Comparison of ENCODE assay signal across 17 mouse cellular contexts in genomic region chr9:102373886-102374285, GRCm38 (mm10). TPM values are rescaled to one million over a fixed set of nuclear protein-coding genes. Genes with fewer than 3 reads are reported as not detected.
"Had no signal": no experiment of that assay in that cellular context is flagged by ENCODE, and none has a peak within 500 bp of the region (broad histone marks: within the 10 kb centered on the region; RNA-seq: fewer than 3 reads in every experiment).

No protein-coding gene starts in this region.

- ATAC-seq: midbrain, embryonic 13.5 days; midbrain, embryonic 16.5 days had no signal

- H3K9ac ChIP-seq: lung, embryonic 14.5 days; midbrain, embryonic 13.5 days; neural tube, embryonic 13.5 days; neural tube, embryonic 15.5 days; stomach, embryonic 15.5 days had no signal

- DNase-seq: lung, adult 18-20 months; lung, embryonic 14.5 days; lung, postnatal 10 days; lung, postnatal 4 days; right cerebral cortex, postnatal 14 days; thymus, adult 2 months; thymus, postnatal 25 days; thymus, postnatal 4 days had no signal

- H3K27me3 ChIP-seq: midbrain, embryonic 13.5 days; neural tube, embryonic 13.5 days; neural tube, embryonic 15.5 days; stomach, embryonic 15.5 days had no signal

- H3K36me3 ChIP-seq: midbrain, embryonic 10.5 days; midbrain, embryonic 13.5 days; neural tube, embryonic 13.5 days; neural tube, embryonic 15.5 days; stomach, embryonic 15.5 days had no signal

- H3K9me3 ChIP-seq: midbrain, embryonic 10.5 days; midbrain, embryonic 13.5 days; neural tube, embryonic 13.5 days; neural tube, embryonic 15.5 days; stomach, embryonic 15.5 days had no signal

- H3K4me2 ChIP-seq: lung, embryonic 14.5 days; midbrain, embryonic 13.5 days; neural tube, embryonic 13.5 days; neural tube, embryonic 15.5 days; stomach, embryonic 15.5 days had no signal

- H3K4me1 ChIP-seq: neural tube, embryonic 13.5 days; neural tube, embryonic 15.5 days; stomach, embryonic 15.5 days had no signal

- H3K4me3 ChIP-seq: midbrain, embryonic 10.5 days; midbrain, embryonic 13.5 days; myocyte; neural tube, embryonic 13.5 days; neural tube, embryonic 15.5 days; stomach, embryonic 15.5 days had no signal

- H3K27ac ChIP-seq: midbrain, embryonic 10.5 days; midbrain, embryonic 13.5 days; neural tube, embryonic 13.5 days; neural tube, embryonic 15.5 days; stomach, embryonic 15.5 days; stomach, postnatal 0 days had no signal

RNA-seq across cellular contexts. Expression of gene Ephb1, which starts 19.4 kb away (rescaled TPM):
- total RNA-seq: megakaryocyte, adult 5-6 weeks had no signal
